In the genomic region with DNA sequence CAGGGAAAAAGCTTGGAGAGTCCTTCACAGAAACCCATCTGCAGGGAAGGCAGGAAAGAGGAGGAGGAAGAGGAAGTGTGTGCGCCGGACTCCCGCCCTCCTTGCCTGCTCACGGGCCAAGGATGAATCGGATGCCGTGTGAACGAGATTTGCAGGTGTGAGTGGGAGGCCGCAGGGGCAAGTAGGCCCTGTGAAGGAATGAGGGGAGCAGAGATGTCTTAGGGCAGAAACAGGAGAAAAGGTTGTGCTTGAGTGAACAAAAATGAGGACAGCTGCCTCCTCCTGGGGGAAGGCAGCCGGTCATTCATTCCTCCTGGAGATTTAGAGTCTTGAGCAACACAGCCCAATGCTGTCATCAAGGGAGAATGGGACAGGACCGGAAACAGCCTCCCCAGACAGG, we compare ENCODE assay signal across 25 mouse cellular contexts.
A peak's percentile ranks its signal among the peaks of the same experiment; 100 is the strongest.
DNase-seq lines count a peak whose midpoint lies in the region; ATAC-seq and TF ChIP-seq lines count a peak whose summit lies in the region.
"Had no signal": no experiment of that assay in that cellular context is flagged by ENCODE, and none has a peak within 500 bp of the region (broad histone marks: within the 10 kb centered on the region; RNA-seq: fewer than 3 reads in every experiment).

No protein-coding gene starts in this region.

- no peak for ATAC-seq in heart, embryonic 11.5 days (replicated peaks; ENCODE audit: insufficient number of reproducible peaks, low FRiP score, low TSS enrichment)
- ATAC-seq in kidney, embryonic 16.5 days (ENCODE audit: low FRiP score, low TSS enrichment) = peak; percentile 64
- ATAC-seq: activated CD4-positive, CD25-positive, alpha-beta regulatory T cell, adult 4 months; forebrain, embryonic 15.5 days; intestine, postnatal 0 days had no signal

- WGBS in heart, adult 2 months = 52% methylated on average over 10 of the region's 10 CpGs
- WGBS in heart, embryonic 11.5 days (ENCODE audit: insufficient replicate concordance) = 72% methylated on average over 10 of the region's 10 CpGs
- 40% methylated on average over 10 of the region's 10 CpGs for WGBS in kidney, embryonic 16.5 days

- intact Hi-C loops in heart, adult 2 months (cut with DNase I) = no loop called here
- intact Hi-C loops in heart, postnatal 10 days (cut with DNase I) = no loop called here
- intact Hi-C loops in heart, postnatal 25 days (cut with DNase I) = loop anchor here (10.0 kb wide), 1 partner anchor 341 kb away; no protein-coding TSS in a partner anchor

- no peak overlapping the region for H3K4me3 ChIP-seq in heart, adult 2 months
- no peak overlapping the region for H3K4me3 ChIP-seq in heart, embryonic 11.5 days (ENCODE audit: low read depth, low read length)
- no peak overlapping the region for H3K4me3 ChIP-seq in kidney, embryonic 16.5 days (ENCODE audit: low read length)
- H3K4me3 ChIP-seq: embryonic facial prominence, embryonic 10.5 days; embryonic facial prominence, embryonic 13.5 days; erythroblast, embryonic 14.5 days; forebrain, embryonic 12.5 days; forebrain, embryonic 15.5 days; hindbrain, embryonic 12.5 days; hindbrain, embryonic 15.5 days had no signal

- H3K27ac ChIP-seq in heart, adult 2 months = no peak overlapping the region
- H3K27ac ChIP-seq in heart, embryonic 11.5 days (ENCODE audit: low read depth, low read length) = no peak overlapping the region
- H3K27ac ChIP-seq in kidney, embryonic 16.5 days (ENCODE audit: low read length) = no peak overlapping the region
- H3K27ac ChIP-seq: embryonic facial prominence, embryonic 10.5 days; embryonic facial prominence, embryonic 13.5 days; forebrain, embryonic 12.5 days; forebrain, embryonic 15.5 days; hindbrain, embryonic 12.5 days; hindbrain, embryonic 15.5 days had no signal

- peak; percentile 8 for DNase-seq in gastrocnemius, adult 18-20 months (ENCODE audit: low spot score)
- no peak for DNase-seq in gastrocnemius, adult 8-10 months (ENCODE audit: low spot score in 2 of 2)
- peak; percentile 23 to 24 for DNase-seq in heart, adult 2 months
- DNase-seq in heart, postnatal 10 days = peak; percentile 25 to 27
- DNase-seq in heart, postnatal 25 days (ENCODE audit: low spot score) = no peak
- DNase-seq in kidney, postnatal 25 days = no peak
- DNase-seq: adrenal gland, adult 8-10 months; adrenal gland, postnatal 25 days; cerebellum, adult 11-12 months; cerebellum, adult 8-10 months; cerebellum, postnatal 10 days; cerebellum, postnatal 36 days; embryo, embryonic 11 days; gastrocnemius, postnatal 25 days had no signal

- no peak overlapping the region for H3K4me2 ChIP-seq in heart, embryonic 11.5 days
- no peak overlapping the region for H3K4me2 ChIP-seq in kidney, embryonic 16.5 days (replicated peaks; ENCODE audit: low read depth, low read length)
- H3K4me2 ChIP-seq: embryonic facial prominence, embryonic 13.5 days; forebrain, embryonic 12.5 days; forebrain, embryonic 15.5 days; hindbrain, embryonic 12.5 days; hindbrain, embryonic 15.5 days had no signal

- no peak overlapping the region for H3K9ac ChIP-seq in heart, adult 2 months (ENCODE audit: low read depth, low read length)
- no peak overlapping the region for H3K9ac ChIP-seq in heart, embryonic 11.5 days (ENCODE audit: low read depth, low read length)
- H3K9ac ChIP-seq in kidney, embryonic 16.5 days (replicated peaks; ENCODE audit: low read length) = no peak overlapping the region
- H3K9ac ChIP-seq: embryonic facial prominence, embryonic 13.5 days; forebrain, embryonic 12.5 days; forebrain, embryonic 15.5 days; hindbrain, embryonic 12.5 days; hindbrain, embryonic 15.5 days had no signal

- TF ChIP-seq CTCF in heart, adult 2 months (IDR thresholded peaks at IDR 0.05) = no peak

- H3K9me3 ChIP-seq in heart, embryonic 11.5 days (replicated peaks; ENCODE audit: control insufficient read depth, low read length) = no peaks in the 10 kb centered on the region
- no peaks in the 10 kb centered on the region for H3K9me3 ChIP-seq in kidney, embryonic 16.5 days (ENCODE audit: low read length)
- H3K9me3 ChIP-seq: embryonic facial prominence, embryonic 10.5 days; embryonic facial prominence, embryonic 13.5 days; forebrain, embryonic 12.5 days; forebrain, embryonic 15.5 days; hindbrain, embryonic 12.5 days; hindbrain, embryonic 15.5 days had no signal

- no peaks in the 10 kb centered on the region for H3K27me3 ChIP-seq in heart, adult 2 months (ENCODE audit: control insufficient read depth, insufficient read depth, low read length)
- H3K27me3 ChIP-seq in heart, embryonic 11.5 days (ENCODE audit: control insufficient read depth, insufficient read depth, low read length) = no peaks in the 10 kb centered on the region
- H3K27me3 ChIP-seq in kidney, embryonic 16.5 days (ENCODE audit: insufficient read depth, low read length) = no peaks in the 10 kb centered on the region
- H3K27me3 ChIP-seq: embryonic facial prominence, embryonic 13.5 days; hindbrain, embryonic 15.5 days had no signal

- H3K4me1 ChIP-seq in heart, adult 2 months (ENCODE audit: control insufficient read depth, insufficient read depth, low read length) = no peaks in the 10 kb centered on the region; the same call in 1 of the 2 replicates
- peaks cover 3% of the 10 kb centered on the region for H3K4me1 ChIP-seq in heart, embryonic 11.5 days (ENCODE audit: control insufficient read depth, insufficient read depth, low read length)
- peaks cover 8% of the 10 kb centered on the region for H3K4me1 ChIP-seq in kidney, embryonic 16.5 days (ENCODE audit: insufficient read depth, low read length)
- H3K4me1 ChIP-seq: forebrain, embryonic 15.5 days had no signal

- TF ChIP-seq POLR2A in heart, adult 2 months (IDR thresholded peaks at IDR 0.05; ENCODE audit: insufficient read depth, low read depth, low read length) = no peak

- no peaks in the 10 kb centered on the region for H3K36me3 ChIP-seq in heart, adult 2 months (ENCODE audit: control insufficient read depth, insufficient read depth, low read length)
- no peaks in the 10 kb centered on the region for H3K36me3 ChIP-seq in heart, embryonic 11.5 days (ENCODE audit: control insufficient read depth, insufficient read depth, low read length)
- H3K36me3 ChIP-seq in kidney, embryonic 16.5 days (ENCODE audit: insufficient read depth, low read length) = no peaks in the 10 kb centered on the region
- H3K36me3 ChIP-seq: embryonic facial prominence, embryonic 10.5 days; embryonic facial prominence, embryonic 13.5 days; forebrain, embryonic 12.5 days; forebrain, embryonic 15.5 days; hindbrain, embryonic 12.5 days; hindbrain, embryonic 15.5 days had no signal

- H3K79me2 ChIP-seq in heart, adult 2 months (replicated peaks; ENCODE audit: control insufficient read depth, insufficient read depth, low read length) = no peaks in the 10 kb centered on the region

- no peak for TF ChIP-seq EP300 in heart, adult 2 months (IDR thresholded peaks at IDR 0.05; ENCODE audit: insufficient read depth, low read depth, low read length)

Comparison
In these comparisons a context has a peak if more than half of its experiments do, and no peak if none do; other contexts are left out.
1. DNase-seq: peak in gastrocnemius, adult 18-20 months (single experiment), heart, adult 2 months (2 of 2) and heart, postnatal 10 days (2 of 2); none in gastrocnemius, adult 8-10 months (0 of 2), heart, postnatal 25 days (single experiment) and kidney, postnatal 25 days (0 of 2).